Mouse (Mus musculus) lung, postnatal 0 days (tissue): ENCODE results near the gene 3110082I17Rik.

ENCODE experiments used
- CTCF ChIP-seq: IDR thresholded peaks from 2 replicates; pipeline ENCODE4 v1.5.1; 2016; ENCODE audit warnings: antibody characterized with exemption, mild to moderate bottlenecking
- EP300 ChIP-seq: IDR thresholded peaks from 2 replicates; pipeline ENCODE4 v1.6.1; 2016; ENCODE audit warnings: antibody characterized with exemption, mild to moderate bottlenecking, control low read depth

- TF ChIP-seq EP300 = no peak
- TF ChIP-seq CTCF = no peak
These were observed 145.2 kb downstream of the 3110082I17Rik start for GRCm38 (mm10) chr5:139314941-139315642.
